Mouse (Mus musculus): ENCODE data around the gene Bmpr1b.
A peak's percentile ranks its signal among the peaks of the same experiment; 100 is the strongest.

Gene Bmpr1b

GRCm38 (mm10) chr3:142114190-142114589 lies 55.0 kb downstream of the Bmpr1b start:
- no peak for DNase-seq (ENCODE audit: low read depth)

GRCm38 (mm10) chr3:142113208-142113607 lies 56.0 kb downstream of the Bmpr1b start:
- no peak for DNase-seq (ENCODE audit: low read depth)

GRCm38 (mm10) chr3:142106227-142106626 lies 63.0 kb downstream of the Bmpr1b start:
- DNase-seq (ENCODE audit: low read depth) = no peak

GRCm38 (mm10) chr3:142104027-142104805 lies 65.0 kb downstream of the Bmpr1b start:
- no peak for DNase-seq (ENCODE audit: low read depth)

GRCm38 (mm10) chr3:142103622-142104021 lies 65.6 kb downstream of the Bmpr1b start:
- DNase-seq (ENCODE audit: low read depth) = no peak

- DNase-seq (ENCODE audit: low read depth) = no peak
Measured at GRCm38 (mm10) chr3:142099151-142099550, 70.1 kb downstream of the Bmpr1b start.

GRCm38 (mm10) chr3:142094049-142094448 lies 75.2 kb downstream of the Bmpr1b start:
- no peak for DNase-seq (ENCODE audit: low read depth)

- DNase-seq (ENCODE audit: low read depth) = no peak
Measured at GRCm38 (mm10) chr3:142089684-142090083, 79.5 kb downstream of the Bmpr1b start.

- DNase-seq (ENCODE audit: low read depth) = no peak
Measured at GRCm38 (mm10) chr3:142085938-142086337, 83.3 kb downstream of the Bmpr1b start.

- DNase-seq (ENCODE audit: low read depth) = no peak
Measured at GRCm38 (mm10) chr3:142084091-142084490, 85.1 kb downstream of the Bmpr1b start.

- no peak for DNase-seq (ENCODE audit: low read depth)
Measured at GRCm38 (mm10) chr3:142077723-142078302, 91.4 kb downstream of the Bmpr1b start.

- DNase-seq (ENCODE audit: low read depth) = no peak
Measured at GRCm38 (mm10) chr3:142071601-142072000, 97.6 kb downstream of the Bmpr1b start.

- no peak for DNase-seq (ENCODE audit: low read depth)
Measured at GRCm38 (mm10) chr3:142066792-142067346, 102.4 kb downstream of the Bmpr1b start.

- DNase-seq (ENCODE audit: low read depth) = no peak
Measured at GRCm38 (mm10) chr3:142065111-142065510, 104.1 kb downstream of the Bmpr1b start.

GRCm38 (mm10) chr3:142063536-142064226 lies 105.5 kb downstream of the Bmpr1b start:
- peak; percentile 66 for DNase-seq (ENCODE audit: low read depth)

- DNase-seq (ENCODE audit: low read depth) = no peak
Measured at GRCm38 (mm10) chr3:142061267-142061666, 108.0 kb downstream of the Bmpr1b start.

- DNase-seq (ENCODE audit: low read depth) = no peak
Measured at GRCm38 (mm10) chr3:142059890-142060289, 109.3 kb downstream of the Bmpr1b start.

GRCm38 (mm10) chr3:142050681-142051080 lies 118.5 kb downstream of the Bmpr1b start:
- no peak for DNase-seq (ENCODE audit: low read depth)

GRCm38 (mm10) chr3:142049610-142050009 lies 119.6 kb downstream of the Bmpr1b start:
- no peak for DNase-seq (ENCODE audit: low read depth)

- DNase-seq (ENCODE audit: low read depth) = no peak
Measured at GRCm38 (mm10) chr3:142049093-142049492, 120.1 kb downstream of the Bmpr1b start.

GRCm38 (mm10) chr3:142048493-142048892 lies 120.7 kb downstream of the Bmpr1b start:
- DNase-seq (ENCODE audit: low read depth) = no peak

GRCm38 (mm10) chr3:142043463-142043862 lies 125.8 kb downstream of the Bmpr1b start:
- no peak for DNase-seq (ENCODE audit: low read depth)

- DNase-seq (ENCODE audit: low read depth) = no peak
Measured at GRCm38 (mm10) chr3:142043006-142043405, 126.2 kb downstream of the Bmpr1b start.
